Mouse (Mus musculus): ENCODE data around the gene Cd28.

GRCm38 (mm10) chr1:60702641-60703040, 14.0 kb upstream of the Cd28 start:
- TF ChIP-seq POLR2A (IDR thresholded peaks at IDR 0.05; ENCODE audit: low read depth, low read length) = no peak
- TF ChIP-seq CTCF (IDR thresholded peaks at IDR 0.05; ENCODE audit: borderline replicate concordance, insufficient read depth, low read length) = no peak
